Mouse (Mus musculus): Measurements from ENCODE around the gene Upf3a.

- TF ChIP-seq POLR2A (IDR thresholded peaks at IDR 0.05; ENCODE audit: control insufficient read depth, low read depth, low read length): no peak
- no peak for TF ChIP-seq CTCF (IDR thresholded peaks at IDR 0.05; ENCODE audit: control insufficient read depth, insufficient read depth, insufficient replicate concordance, low read depth, low read length)
Observed at GRCm38 (mm10) chr8:13756480-13756879, 28.9 kb upstream of the Upf3a start.
